Mouse (Mus musculus) limb, embryonic 10.5 days (tissue): ENCODE results near the gene Nr1i3. TPM values are rescaled to one million over a fixed set of nuclear protein-coding genes. Genes with fewer than 3 reads are reported as not detected.

Experiments
- DNase-seq: peaks from one replicate; pipeline ENCODE4 v3.0.0-alpha.2; 2017; ENCODE audit warnings: low spot score
- H3K27ac ChIP-seq: fragments of 300-500 bp; sonication (generic); 2 replicates; pipeline ENCODE4 v1.5.1; 2016; ENCODE audit warnings: mild to moderate bottlenecking
- H3K27me3 ChIP-seq: fragments of 300-500 bp; sonication (generic); 2 replicates; pipeline ENCODE4 v1.6.1; 2016; ENCODE audit warnings: low read depth, mild to moderate bottlenecking; ENCODE audit not compliant: poor library complexity, severe bottlenecking
- H3K36me3 ChIP-seq: fragments of 300-500 bp; sonication (generic); 2 replicates; pipeline ENCODE4 v1.6.1; 2016; ENCODE audit warnings: mild to moderate bottlenecking, moderate library complexity
- H3K4me1 ChIP-seq: fragments of 300-500 bp; sonication (generic); 2 replicates; pipeline ENCODE4 v1.6.1; 2016
- H3K4me3 ChIP-seq: fragments of 300-500 bp; sonication (generic); 2 replicates; pipeline ENCODE4 v1.5.1; 2016; ENCODE audit warnings: mild to moderate bottlenecking, moderate library complexity
- H3K9me3 ChIP-seq: fragments of 300-500 bp; sonication (generic); replicated peaks from 2 replicates; pipeline ENCODE4 v1.6.1; 2016; ENCODE audit warnings: mild to moderate bottlenecking
- WGBS: fragments of 180-500 bp; shearing (Covaris S2); methylation state at CpG from one replicate; pipeline ENCODE4 v1.1.7; 2016; 5-methylcytosine and 5-hydroxymethylcytosine counted together
- polyA plus RNA-seq: library from polyadenylated mRNA; unstranded; fragments of >200 nt; fragmentation: Nextera tagmentation; extraction: Ambion mirVana; gene quantifications from 2 replicates; pipeline ENCODE4 v1.2.1, GENCODE M21; 2016

The Nr1i3 gene
- polyA plus RNA-seq, 1 experiment from 2014 or later = 0.23 TPM

DNA sequence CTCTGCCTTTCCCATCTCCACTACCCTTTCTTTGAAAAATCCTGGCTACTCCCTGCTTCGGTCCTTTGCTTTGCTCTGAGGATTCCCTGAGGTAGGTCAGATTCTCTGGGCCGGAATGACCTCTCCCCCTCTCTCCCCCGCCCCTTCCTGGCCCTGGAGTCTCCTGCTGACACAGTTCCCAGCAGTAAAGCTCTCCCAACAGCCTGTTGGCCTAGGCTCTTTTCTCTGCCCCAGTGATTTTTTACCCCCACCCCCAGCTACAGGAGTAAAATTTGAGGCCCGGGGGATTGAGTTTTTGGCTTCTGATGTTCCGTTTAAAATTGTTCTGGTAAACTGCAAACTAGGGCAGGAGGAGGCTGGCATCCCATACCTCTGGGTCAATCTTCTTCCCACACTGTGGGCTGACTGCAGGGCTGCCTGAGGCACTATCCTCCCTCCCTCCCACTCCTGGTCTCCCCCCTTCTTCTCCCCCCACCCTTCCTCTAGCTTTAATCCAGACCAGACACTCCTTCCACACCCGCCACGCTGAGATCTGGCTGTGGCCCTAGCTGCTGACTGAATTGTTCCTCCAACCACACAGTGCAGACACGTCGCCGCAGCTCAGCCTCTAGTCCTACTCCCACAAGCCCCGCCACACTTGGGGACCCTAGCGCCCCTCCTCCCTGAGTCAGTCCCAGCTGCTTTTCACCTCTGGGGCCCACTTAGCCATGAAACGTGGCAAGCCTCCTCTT is 38.0 kb downstream of the Nr1i3 start:
- WGBS = 3% methylated on average over 13 of the region's 13 CpGs
- DNase-seq = peak; percentile 75
- Histone ChIP-seq H3K4me1 (peaks cover 61% of the 10 kb centered on the region), H3K36me3 (peaks cover 38% of the 10 kb centered on the region), H3K9me3 (no peaks in the 10 kb centered on the region), H3K27ac (peak overlapping the region; percentile 91), H3K4me3 (peak overlapping the region; percentile 53), H3K27me3 (no peaks in the 10 kb centered on the region)

DNA sequence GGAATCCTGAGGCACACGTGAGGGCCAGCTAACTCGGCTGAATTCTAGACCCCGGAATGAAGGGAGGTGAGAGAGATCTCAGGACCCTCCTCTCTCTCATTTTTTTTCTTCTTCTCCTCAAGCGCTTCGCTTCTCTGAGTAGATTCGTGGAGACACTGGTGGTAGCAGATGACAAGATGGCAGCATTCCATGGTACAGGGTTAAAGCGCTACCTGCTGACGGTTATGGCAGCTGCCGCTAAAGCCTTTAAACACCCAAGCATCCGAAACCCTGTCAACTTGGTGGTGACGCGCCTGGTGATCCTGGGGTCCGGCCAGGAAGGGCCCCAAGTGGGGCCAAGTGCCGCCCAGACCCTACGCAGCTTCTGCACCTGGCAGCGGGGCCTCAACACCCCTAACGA is 38.6 kb downstream of the Nr1i3 start:
- 56% methylated on average over 17 of the region's 17 CpGs for WGBS
- H3K27me3 ChIP-seq = no peaks in the 10 kb centered on the region
- H3K4me3 ChIP-seq = peak overlapping the region; percentile 53
- peaks cover 58% of the 10 kb centered on the region for H3K4me1 ChIP-seq
- no peaks in the 10 kb centered on the region for H3K9me3 ChIP-seq
- H3K27ac ChIP-seq = peak overlapping the region; percentile 91
- peaks cover 38% of the 10 kb centered on the region for H3K36me3 ChIP-seq
- no peak for DNase-seq

- no peaks in the 10 kb centered on the region for H3K27me3 ChIP-seq
- peaks cover 22% of the 10 kb centered on the region for H3K4me1 ChIP-seq
- WGBS = 92% methylated on average over 24 of the region's 24 CpGs
- H3K9me3 ChIP-seq = no peaks in the 10 kb centered on the region
- no peak overlapping the region for H3K27ac ChIP-seq
- peaks cover 55% of the 10 kb centered on the region for H3K36me3 ChIP-seq
- DNase-seq = no peak
- H3K4me3 ChIP-seq = no peak overlapping the region
Observed at GRCm38 (mm10) chr1:171256095-171256818, 42.5 kb downstream of the Nr1i3 start.

DNA sequence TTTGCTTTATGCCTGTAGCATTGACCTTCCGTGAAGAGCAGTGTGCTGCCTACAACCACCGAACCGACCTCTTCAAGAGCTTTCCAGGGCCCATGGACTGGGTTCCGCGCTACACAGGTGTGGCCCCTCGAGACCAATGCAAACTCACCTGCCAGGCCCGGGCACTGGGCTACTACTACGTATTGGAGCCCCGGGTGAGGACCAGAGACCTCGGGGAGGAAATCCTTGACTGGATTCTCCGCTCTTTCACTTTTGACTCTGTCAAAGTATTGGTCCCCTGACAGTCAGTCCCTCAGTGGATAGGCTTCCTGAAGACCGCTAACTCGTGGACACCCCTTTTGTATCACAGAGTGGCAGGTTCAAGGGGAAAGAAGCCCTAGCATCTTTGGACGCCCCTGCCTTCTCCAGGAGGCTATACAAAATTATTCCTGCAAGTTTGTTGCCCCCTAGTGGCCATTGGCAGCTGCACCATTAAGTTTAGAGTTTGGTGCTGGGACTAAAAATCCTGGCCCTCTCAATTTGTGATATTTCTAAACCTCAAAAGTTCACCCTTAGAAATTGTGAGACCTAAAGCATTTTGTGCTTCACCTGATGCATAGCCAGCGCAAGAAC is 43.3 kb downstream of the Nr1i3 start:
- DNase-seq = peak; percentile 79
- peaks cover 15% of the 10 kb centered on the region for H3K4me1 ChIP-seq
- H3K27ac ChIP-seq = no peak overlapping the region
- H3K36me3 ChIP-seq = peaks cover 55% of the 10 kb centered on the region
- no peak overlapping the region for H3K4me3 ChIP-seq
- 67% methylated on average over 15 of the region's 15 CpGs for WGBS
- no peaks in the 10 kb centered on the region for H3K9me3 ChIP-seq
- no peaks in the 10 kb centered on the region for H3K27me3 ChIP-seq

- Histone ChIP-seq H3K27me3 (no peaks in the 10 kb centered on the region), H3K9me3 (no peaks in the 10 kb centered on the region), H3K4me3 (no peak overlapping the region), H3K36me3 (peaks cover 54% of the 10 kb centered on the region), H3K4me1 (peaks cover 12% of the 10 kb centered on the region), H3K27ac (no peak overlapping the region)
- DNase-seq = no peak
- 92% methylated on average over 9 of the region's 9 CpGs for WGBS
Observed at GRCm38 (mm10) chr1:171257781-171258180, 44.0 kb downstream of the Nr1i3 start.

DNA sequence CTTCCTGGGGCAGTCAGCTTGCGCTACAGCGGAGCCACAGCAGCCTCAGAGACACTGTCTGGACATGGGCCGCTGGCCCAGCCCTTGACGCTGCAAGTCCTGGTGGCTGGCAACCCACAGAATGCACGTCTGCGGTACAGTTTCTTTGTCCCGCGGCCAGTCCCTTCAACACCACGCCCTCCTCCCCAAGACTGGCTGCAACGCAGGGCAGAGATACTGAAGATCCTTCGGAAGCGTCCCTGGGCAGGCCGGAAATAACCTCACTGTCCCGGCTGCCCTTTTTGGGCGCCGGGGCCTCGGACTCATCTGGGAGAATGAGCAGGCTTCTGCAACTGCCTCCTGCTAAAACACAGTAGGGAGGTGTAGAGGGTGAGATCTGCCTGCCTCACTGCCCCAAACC is 45.2 kb downstream of the Nr1i3 start:
- Histone ChIP-seq H3K27ac (no peak overlapping the region), H3K4me3 (no peak overlapping the region)

DNA sequence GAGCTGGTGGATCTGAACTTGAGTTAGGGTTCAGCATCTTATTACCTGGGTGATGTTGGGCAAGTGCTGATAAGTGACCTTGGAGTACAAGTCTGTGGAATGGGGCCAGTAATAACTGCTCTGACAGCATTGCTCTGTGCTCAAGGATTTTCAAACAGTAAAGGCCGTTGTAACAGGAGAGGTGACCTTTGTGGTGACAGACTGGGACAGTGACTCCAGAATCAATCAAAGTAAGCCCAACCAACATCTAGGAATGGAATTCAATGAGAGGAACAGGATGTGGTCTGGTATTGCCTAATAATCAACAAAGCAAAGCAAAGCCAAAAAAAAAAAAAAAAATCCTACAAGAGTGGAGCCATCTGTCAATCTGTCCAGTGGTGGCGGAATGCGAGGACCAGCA is 46.5 kb downstream of the Nr1i3 start:
- WGBS = 66% methylated on average over 3 of the region's 3 CpGs

More for the DNA sequence above, 45.2 kb downstream of the Nr1i3 start:
- 84% methylated on average over 17 of the region's 17 CpGs for WGBS
- peaks cover 16% of the 10 kb centered on the region for H3K4me1 ChIP-seq
- H3K27me3 ChIP-seq = no peaks in the 10 kb centered on the region
- H3K9me3 ChIP-seq = no peaks in the 10 kb centered on the region
- peaks cover 42% of the 10 kb centered on the region for H3K36me3 ChIP-seq
- DNase-seq = no peak

GRCm38 (mm10) chr1:171262594-171263130 is 48.9 kb downstream of the Nr1i3 start:
- H3K4me3 ChIP-seq = peak overlapping the region; percentile 28
- no peaks in the 10 kb centered on the region for H3K9me3 ChIP-seq
- WGBS = 16% methylated on average over 8 of the region's 8 CpGs
- peaks cover 16% of the 10 kb centered on the region for H3K36me3 ChIP-seq
- DNase-seq = no peak
- no peaks in the 10 kb centered on the region for H3K27me3 ChIP-seq
- H3K4me1 ChIP-seq = peaks cover 16% of the 10 kb centered on the region
- H3K27ac ChIP-seq = 0 out of 2 replicates have a peak overlapping the region, but pooled peaks have one; percentile 40

More for the DNA sequence above, 46.5 kb downstream of the Nr1i3 start:
- Histone ChIP-seq H3K27ac (no peak overlapping the region), H3K27me3 (no peaks in the 10 kb centered on the region), H3K36me3 (peaks cover 31% of the 10 kb centered on the region), H3K9me3 (no peaks in the 10 kb centered on the region), H3K4me3 (no peak overlapping the region), H3K4me1 (peaks cover 16% of the 10 kb centered on the region)
- no peak for DNase-seq

DNA sequence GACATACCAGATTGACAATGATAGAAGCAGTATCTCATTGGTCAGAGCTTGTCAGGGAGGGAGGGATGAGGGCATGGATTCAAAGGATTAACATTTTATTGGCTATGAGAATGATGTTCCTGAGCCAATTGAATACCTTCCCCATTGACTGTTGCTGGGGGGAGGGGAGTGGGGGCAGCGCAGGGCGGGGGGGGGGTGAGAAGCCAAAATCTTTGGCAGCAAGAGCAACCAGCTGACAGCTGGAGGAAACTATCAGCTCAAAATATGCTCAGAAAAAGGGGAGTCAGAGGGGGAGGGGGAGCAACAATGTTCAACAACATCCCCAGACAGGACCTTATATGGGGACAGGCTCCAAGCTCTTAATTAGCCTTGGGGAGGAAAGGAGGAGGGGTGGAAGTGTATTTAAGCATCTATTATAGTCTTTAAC is 49.4 kb downstream of the Nr1i3 start:
- Histone ChIP-seq H3K9me3 (no peaks in the 10 kb centered on the region), H3K4me3 (peak overlapping the region; percentile 28), H3K36me3 (peaks cover 11% of the 10 kb centered on the region), H3K27ac (no peak overlapping the region), H3K4me1 (peaks cover 16% of the 10 kb centered on the region), H3K27me3 (no peaks in the 10 kb centered on the region)
- 6% methylated on average over 2 of the region's 2 CpGs for WGBS
- no peak for DNase-seq

DNA sequence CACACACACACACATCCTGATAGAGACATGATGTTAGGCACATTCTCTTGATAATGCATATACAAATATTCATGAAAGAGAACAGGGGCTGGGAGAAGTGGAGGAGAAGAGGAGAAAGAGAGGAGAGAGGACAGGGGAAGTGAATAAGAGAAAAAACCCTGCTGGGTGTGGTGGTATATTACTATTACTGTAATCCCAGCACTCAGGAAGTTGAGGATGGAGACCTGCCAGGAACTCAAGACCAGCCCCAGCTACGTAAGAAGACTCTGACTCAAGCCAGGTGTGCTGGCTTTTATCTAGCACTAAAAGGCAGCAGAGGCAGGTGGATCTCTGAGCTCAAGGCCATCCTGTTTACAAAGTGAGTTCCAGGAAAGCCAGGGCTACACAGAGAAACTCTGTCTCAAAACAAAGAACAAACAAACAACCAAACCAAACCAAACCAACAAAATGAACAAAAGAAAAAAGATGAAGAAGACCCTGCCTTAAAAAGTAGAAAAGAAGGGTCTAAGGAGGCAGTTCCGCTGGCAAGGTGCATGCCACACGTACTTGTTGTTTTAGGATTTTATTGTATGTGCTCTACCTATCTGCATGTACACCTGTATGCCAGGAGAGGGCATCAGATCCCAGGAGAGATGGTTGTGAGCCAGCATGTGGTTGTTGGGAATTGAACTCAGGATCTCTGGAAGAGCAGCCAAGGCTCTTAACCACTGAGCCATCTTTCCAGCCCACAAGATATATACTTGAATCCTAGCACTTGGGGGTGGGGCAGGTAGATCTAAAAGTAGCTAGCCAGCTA is 50.1 kb downstream of the Nr1i3 start:
- no peak for DNase-seq
- WGBS = 84% methylated on average over 3 of the region's 3 CpGs
- Histone ChIP-seq H3K4me1 (peaks cover 16% of the 10 kb centered on the region), H3K36me3 (peaks cover 6% of the 10 kb centered on the region), H3K4me3 (no peak overlapping the region), H3K9me3 (no peaks in the 10 kb centered on the region), H3K27me3 (no peaks in the 10 kb centered on the region), H3K27ac (no peak overlapping the region)

GRCm38 (mm10) chr1:171265971-171266744 is 52.4 kb downstream of the Nr1i3 start:
- H3K27me3 ChIP-seq = no peaks in the 10 kb centered on the region
- no peaks in the 10 kb centered on the region for H3K9me3 ChIP-seq
- no peaks in the 10 kb centered on the region for H3K36me3 ChIP-seq
- no peak overlapping the region for H3K4me3 ChIP-seq
- peaks cover 25% of the 10 kb centered on the region for H3K4me1 ChIP-seq
- H3K27ac ChIP-seq = no peak overlapping the region
- DNase-seq = no peak
- 77% methylated on average over 4 of the region's 4 CpGs for WGBS

DNA sequence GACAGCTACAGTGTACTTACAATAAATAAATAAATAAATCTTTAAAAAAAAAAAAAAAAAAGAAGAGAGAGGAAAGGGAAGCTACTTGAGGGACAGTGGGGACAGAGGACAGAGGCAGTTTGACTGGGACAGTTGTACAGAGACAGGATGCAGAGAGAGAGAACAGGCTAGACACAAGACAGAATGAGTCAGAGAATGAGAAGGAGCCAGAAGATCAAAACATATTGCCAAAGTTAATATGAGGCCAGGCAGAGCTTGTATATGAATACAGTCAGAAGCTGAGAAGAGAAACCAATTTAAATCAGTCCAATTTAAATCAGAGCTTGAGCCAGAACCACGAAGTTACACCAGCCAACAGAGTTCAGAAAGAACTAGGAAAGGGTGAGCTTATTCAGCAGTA is 54.6 kb downstream of the Nr1i3 start:
- no peak overlapping the region for H3K27ac ChIP-seq
- H3K27me3 ChIP-seq = no peaks in the 10 kb centered on the region
- 64% methylated on average over 1 of the region's 1 CpGs for WGBS
- no peaks in the 10 kb centered on the region for H3K9me3 ChIP-seq
- H3K36me3 ChIP-seq = peaks cover 18% of the 10 kb centered on the region
- H3K4me3 ChIP-seq = no peak overlapping the region
- peaks cover 20% of the 10 kb centered on the region for H3K4me1 ChIP-seq
- DNase-seq = no peak
